Mouse (Mus musculus): Measurements from ENCODE around the gene Sprr2j-ps. TPM values are rescaled to one million over a fixed set of nuclear protein-coding genes. Genes with fewer than 3 reads are reported as not detected.

The Sprr2j-ps gene
- total RNA-seq (2021), result not detected
- long read RNA-seq, experiment 1, result 0 reads
- long read RNA-seq, experiment 2, result 0 reads

- no peak for DNase-seq
- intact Hi-C loops (cut with DNase I), result no loop called here
Observed at GRCm38 (mm10) chr3:92417782-92418181, at the start of gene Sprr2j-ps. Gene Sprr2j-ps (plus strand): TSS chr3:92418082.

- intact Hi-C loops (cut with DNase I), result no loop called here
- DNase-seq, result no peak
Observed at GRCm38 (mm10) chr3:92373613-92374012, 44.3 kb upstream of the Sprr2j-ps start.

DNA sequence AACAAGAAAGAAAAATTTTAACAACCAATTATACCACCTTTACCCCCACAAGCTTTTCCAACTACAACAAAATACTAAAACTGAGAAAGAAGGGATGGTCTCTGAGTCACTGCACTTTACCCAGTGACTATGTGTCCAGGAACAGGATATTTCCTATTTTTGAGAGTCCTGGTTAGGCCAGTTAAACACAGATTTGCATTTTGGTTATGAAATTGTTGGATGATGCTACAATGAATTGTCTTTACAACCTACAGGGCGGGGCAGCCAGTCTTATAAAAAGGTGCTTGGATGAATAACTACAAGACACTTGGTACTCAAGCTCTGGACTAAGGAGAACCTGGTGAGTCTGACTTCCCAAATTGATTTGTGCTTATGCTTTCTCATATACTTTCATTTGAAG, 32.5 kb upstream of the Sprr2j-ps start, which contains the start of gene Sprr2h:
Gene Sprr2h, plus strand, starts transcription at position 301 of the 400 bp plus-strand sequence.
- intact Hi-C loops (cut with DNase I), result no loop called here
- no peak for DNase-seq

DNA sequence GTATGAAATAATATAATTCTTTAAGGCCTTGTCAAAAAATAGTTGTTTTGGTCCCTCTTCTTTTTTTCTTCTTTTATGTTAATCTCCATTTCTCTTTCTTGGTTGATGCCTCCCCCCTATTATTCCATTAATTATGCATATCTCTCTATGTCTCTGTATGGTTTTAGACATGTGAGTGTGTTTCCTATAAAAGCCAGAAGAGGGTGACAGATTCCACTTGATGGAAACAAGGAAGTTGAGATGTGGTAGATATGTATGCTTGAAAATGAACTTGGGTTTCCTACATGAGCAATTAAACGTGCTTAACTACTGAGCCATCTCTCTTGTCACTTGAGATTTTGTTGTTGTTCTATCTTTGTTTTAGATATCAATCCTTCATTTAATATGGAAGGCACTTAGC, 23.6 kb upstream of the Sprr2j-ps start:
- intact Hi-C loops (cut with DNase I), result loop anchor here (5.0 kb wide), 1 partner anchor 118 kb away; no protein-coding TSS in a partner anchor
- no peak for DNase-seq

- intact Hi-C loops (cut with DNase I), result no loop called here
- no peak for DNase-seq
Observed at GRCm38 (mm10) chr3:92407691-92408090, 10.2 kb upstream of the Sprr2j-ps start, which contains the start of gene Sprr2i. Gene Sprr2i (plus strand): TSS chr3:92407991.

- intact Hi-C loops (cut with DNase I), result no loop called here
- DNase-seq, result no peak
Observed at GRCm38 (mm10) chr3:92429323-92429722, 11.4 kb downstream of the Sprr2j-ps start, which contains the start of gene Gm9774. Gene Gm9774 (minus strand): TSS chr3:92429423.

DNA sequence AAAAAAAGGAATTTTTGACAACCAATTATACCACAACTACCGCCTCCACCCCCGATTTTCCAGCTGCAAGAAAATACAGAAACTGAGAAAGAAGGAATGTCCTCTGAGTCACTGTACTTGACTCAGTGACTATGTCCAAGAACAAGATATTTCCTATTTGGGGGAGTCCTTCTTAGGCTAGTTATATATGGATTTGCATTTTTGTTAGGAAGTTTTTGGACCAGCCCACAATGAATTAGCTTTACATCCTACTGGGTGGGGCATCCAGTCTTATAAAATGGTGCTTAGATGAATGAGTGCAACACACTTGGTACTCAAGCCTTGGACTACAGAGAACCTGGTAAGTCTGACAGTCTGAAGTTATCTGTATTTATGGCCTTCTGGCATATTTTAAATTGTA, 14.4 kb downstream of the Sprr2j-ps start, which contains the start of gene Sprr2k:
Gene Sprr2k, plus strand, starts transcription at position 301 of the 400 bp plus-strand sequence.
- intact Hi-C loops (cut with DNase I), result no loop called here
- no peak for DNase-seq

GRCm38 (mm10) chr3:92438689-92439088, 20.8 kb downstream of the Sprr2j-ps start, which contains the start of gene Sprr1b:
Gene Sprr1b (minus strand): TSS chr3:92438789.
- DNase-seq, result no peak
- intact Hi-C loops (cut with DNase I), result no loop called here

- intact Hi-C loops (cut with DNase I), result no loop called here
- no peak for DNase-seq
Observed at GRCm38 (mm10) chr3:92440177-92440576, 22.3 kb downstream of the Sprr2j-ps start.

DNA sequence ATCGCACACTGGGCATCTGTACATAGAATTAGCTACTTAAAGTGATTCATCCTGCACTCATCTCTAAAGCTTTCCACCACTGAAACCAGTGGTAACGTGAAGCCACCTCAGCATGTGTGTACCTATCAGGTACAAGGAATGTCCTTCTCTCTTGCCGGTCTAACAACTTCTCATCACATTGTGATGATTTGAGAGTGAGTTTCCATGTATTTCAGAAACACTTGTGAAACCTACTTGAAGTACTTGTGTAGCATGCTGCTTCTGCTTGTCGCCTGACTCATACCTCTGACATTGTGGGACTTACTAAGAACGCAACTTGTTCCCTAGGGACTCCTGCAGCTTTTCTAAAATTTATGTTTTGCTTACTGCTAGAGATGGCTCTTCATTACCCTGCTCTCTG, 37.3 kb downstream of the Sprr2j-ps start:
- intact Hi-C loops (cut with DNase I), result no loop called here
- DNase-seq, result no peak

DNA sequence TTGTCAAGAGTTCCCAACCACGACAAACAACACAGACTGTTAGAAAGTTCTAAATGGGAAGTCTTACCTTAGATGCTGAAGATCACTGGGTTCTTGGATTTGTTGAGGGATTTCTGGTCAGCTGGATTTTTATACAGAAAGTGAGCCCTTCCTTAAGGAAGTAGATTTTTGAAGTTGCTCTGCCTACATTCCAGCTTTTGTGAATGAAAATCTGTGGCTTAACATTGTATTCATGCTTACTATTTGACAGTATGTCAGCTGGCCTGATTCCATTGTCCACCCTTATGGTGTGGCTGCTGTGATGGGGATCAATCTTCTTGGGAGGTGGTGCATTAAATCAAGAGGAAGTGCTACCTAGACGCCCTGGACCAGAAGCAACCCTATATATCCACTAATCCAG, 40.7 kb downstream of the Sprr2j-ps start, which contains the start of gene Sprr3:
Gene Sprr3, minus strand, starts transcription at position 101 of the 400 bp plus-strand sequence.
- DNase-seq, result no peak
- intact Hi-C loops (cut with DNase I), result no loop called here

DNA sequence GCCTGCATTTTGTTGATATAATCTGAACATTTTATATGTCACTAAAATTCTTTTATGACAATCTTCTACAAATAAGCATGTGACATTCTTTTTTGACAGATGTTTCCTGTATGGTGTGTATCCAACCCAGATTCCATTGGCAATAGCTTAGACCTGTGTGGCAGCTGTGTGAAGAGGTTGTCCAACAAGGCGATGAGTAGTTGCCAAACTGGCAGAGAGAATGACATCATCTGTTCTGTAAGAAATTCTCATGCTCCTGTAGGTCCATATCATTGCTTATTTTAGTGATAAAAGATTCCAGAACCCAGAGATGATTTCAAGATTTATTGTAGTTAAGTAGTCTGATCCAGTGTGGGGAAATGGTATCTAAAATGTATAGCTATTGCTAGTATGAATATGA, 48.7 kb downstream of the Sprr2j-ps start:
- intact Hi-C loops (cut with DNase I), result no loop called here
- DNase-seq, result no peak

- intact Hi-C loops (cut with DNase I), result no loop called here
- DNase-seq, result no peak
Observed at GRCm38 (mm10) chr3:92467424-92467823, 49.5 kb downstream of the Sprr2j-ps start.

Other genes with a start within 250 kb of the Sprr2j-ps start
- gene Sprr2a1, start 202.3 kb upstream of the Sprr2j-ps start, total RNA-seq (2021), result not detected
- gene Sprr2a2, start 202.2 kb upstream of the Sprr2j-ps start, total RNA-seq (2021), result 1 to 10 TPM; 1.4 to 3.0 TPM
- gene Sprr2a3, start 132.7 kb upstream of the Sprr2j-ps start, total RNA-seq (2021), result not detected
- gene Sprr2b, start 101.5 kb upstream of the Sprr2j-ps start, total RNA-seq (2021), result not detected
- gene Sprr2d, start 78.9 kb upstream of the Sprr2j-ps start, total RNA-seq (2021), result not detected
- not detected for gene Sprr2e, start 65.9 kb upstream of the Sprr2j-ps start, total RNA-seq (2021)
- gene Sprr2f, start 52.9 kb upstream of the Sprr2j-ps start, total RNA-seq (2021), result not detected
- not detected for gene Sprr2h, start 32.4 kb upstream of the Sprr2j-ps start, total RNA-seq (2021)
- not detected for gene Sprr2i, start 10.1 kb upstream of the Sprr2j-ps start, total RNA-seq (2021)
- gene Gm9774, start 11.3 kb downstream of the Sprr2j-ps start, total RNA-seq (2021), result 1 to 10 TPM; 3.1 to 5.0 TPM
- not detected for gene Sprr2k, start 14.5 kb downstream of the Sprr2j-ps start, total RNA-seq (2021)
- gene Sprr1b, start 20.7 kb downstream of the Sprr2j-ps start, total RNA-seq (2021), result not detected
- not detected for gene Sprr3, start 40.6 kb downstream of the Sprr2j-ps start, total RNA-seq (2021)
- not detected for gene Sprr1a, start 67.8 kb downstream of the Sprr2j-ps start, total RNA-seq (2021)
- not detected for gene Sprr4, start 82.4 kb downstream of the Sprr2j-ps start, total RNA-seq (2021)
- gene 2310046K23Rik, start 116.4 kb downstream of the Sprr2j-ps start, total RNA-seq (2021), result not detected
- not detected for gene Ivl, start 155.7 kb downstream of the Sprr2j-ps start, total RNA-seq (2021)
- gene Smcp, start 170.9 kb downstream of the Sprr2j-ps start, total RNA-seq (2021), result not detected
- not detected for gene 2210017I01Rik, start 189.4 kb downstream of the Sprr2j-ps start, total RNA-seq (2021)
- gene Lce6a, start 203.6 kb downstream of the Sprr2j-ps start, total RNA-seq (2021), result not detected
- not detected for gene Lce1a1, start 230.2 kb downstream of the Sprr2j-ps start, total RNA-seq (2021)
- not detected for gene Lce1b, start 238.8 kb downstream of the Sprr2j-ps start, total RNA-seq (2021)

All from heart, postnatal 14 days (tissue).